In genomic region chr17:28934120-28934916, GRCm38 (mm10) we compare ENCODE assay signal across 31 mouse cellular contexts. TPM values are rescaled to one million over a fixed set of nuclear protein-coding genes. Genes with fewer than 3 reads are reported as not detected.
"Had no signal": no experiment of that assay in that cellular context is flagged by ENCODE, and none has a peak within 500 bp of the region (broad histone marks: within the 10 kb centered on the region; RNA-seq: fewer than 3 reads in every experiment).

No protein-coding gene starts in this region.

- H3K9ac ChIP-seq: hindbrain, embryonic 12.5 days; hindbrain, embryonic 15.5 days; intestine, embryonic 15.5 days; limb, embryonic 12.5 days; liver, embryonic 15.5 days had no signal

- H3K36me3 ChIP-seq: hindbrain, embryonic 10.5 days; hindbrain, embryonic 12.5 days; hindbrain, embryonic 15.5 days; intestine, embryonic 15.5 days; limb, embryonic 10.5 days; limb, embryonic 12.5 days; liver, embryonic 15.5 days had no signal

- DNase-seq: gastrocnemius, postnatal 14 days; heart, adult 2 months; heart, postnatal 10 days; heart, postnatal 4 days; kidney, adult 18-20 months; kidney, adult 8-10 months; kidney, postnatal 10 days; kidney, postnatal 25 days; kidney, postnatal 4 days had no signal

- H3K4me3 ChIP-seq: heart, adult 2 months; hindbrain, embryonic 10.5 days; hindbrain, embryonic 12.5 days; hindbrain, embryonic 15.5 days; intestine, embryonic 15.5 days; layer of hippocampus, adult 2 months; left cerebral cortex, adult 2 months; limb, embryonic 10.5 days; limb, embryonic 12.5 days; liver, embryonic 15.5 days had no signal

- H3K27me3 ChIP-seq: hindbrain, embryonic 12.5 days; hindbrain, embryonic 15.5 days; intestine, embryonic 15.5 days; limb, embryonic 12.5 days; liver, embryonic 15.5 days had no signal

- ATAC-seq: forebrain, embryonic 16.5 days; inflammation-experienced regulatory T-cells, adult 6 months; intestine, embryonic 15.5 days; intestine, postnatal 0 days had no signal

- H3K4me2 ChIP-seq: hindbrain, embryonic 12.5 days; hindbrain, embryonic 15.5 days; intestine, embryonic 15.5 days; limb, embryonic 12.5 days; liver, embryonic 15.5 days had no signal

- H3K9me3 ChIP-seq: hindbrain, embryonic 12.5 days; hindbrain, embryonic 15.5 days; intestine, embryonic 15.5 days; limb, embryonic 10.5 days; limb, embryonic 12.5 days; liver, embryonic 15.5 days had no signal

- H3K27ac ChIP-seq: heart, adult 2 months; hindbrain, embryonic 12.5 days; hindbrain, embryonic 15.5 days; intestine, embryonic 15.5 days; layer of hippocampus, adult 2 months; left cerebral cortex, adult 2 months; limb, embryonic 10.5 days; limb, embryonic 12.5 days; liver, embryonic 15.5 days had no signal

RNA-seq across cellular contexts. Expression of gene Pxt1, which starts 9.3 kb away (rescaled TPM):
- total RNA-seq: gastrocnemius, adult 8-10 months; gastrocnemius, postnatal 14 days; gastrocnemius, postnatal 4 days; granulocyte monocyte progenitor cell, adult 5-6 weeks; heart, postnatal 10 days; heart, postnatal 4 days; layer of hippocampus, adult 2 months; layer of hippocampus, postnatal 10 days; layer of hippocampus, postnatal 25 days; left cerebral cortex, adult 2 months; left cerebral cortex, postnatal 14 days; left cerebral cortex, postnatal 36 days; liver, adult 2 months had no signal
- polyA plus RNA-seq: forebrain, embryonic 16.5 days; frontal cortex, adult 2 months; heart, embryonic 14.5 days; hindbrain, embryonic 12.5 days; hindbrain, embryonic 15.5 days; inflammation-experienced regulatory T-cells, adult 6 months; intestine, embryonic 15.5 days; intestine, postnatal 0 days; liver, adult 2 months had no signal

RNA-seq across cellular contexts. Expression of gene 4930539E08Rik, which starts 19.2 kb away (rescaled TPM):
- total RNA-seq: gastrocnemius, adult 8-10 months; heart, adult 2 months had no signal
